Mouse (Mus musculus) limb, embryonic 14.5 days (tissue): ENCODE results near the gene Rpl27. TPM values are rescaled to one million over a fixed set of nuclear protein-coding genes. Genes with fewer than 3 reads are reported as not detected.

Experiments
- ATAC-seq: fragments of 200-750 bp; cut with Nextera tagmentation; 2 replicates; pipeline ENCODE4 v1.8.0; 2017; ENCODE audit warnings: low read depth, moderate number of reproducible peaks, moderate TSS enrichment; ENCODE audit not compliant: low FRiP score
- DNase-seq: peaks from one replicate; pipeline ENCODE4 v3.0.0-alpha.2; 2015; ENCODE audit warnings: low spot score
- H3K27ac ChIP-seq: fragments of 300-500 bp; sonication (generic); replicated peaks from 2 replicates; pipeline ENCODE4 v1.5.1; 2014; ENCODE audit warnings: low read depth, mild to moderate bottlenecking, low read length, moderate library complexity, mixed read lengths
- H3K27me3 ChIP-seq: fragments of 300-500 bp; sonication (generic); 2 replicates; pipeline ENCODE4 v1.6.1; 2014; ENCODE audit warnings: low read length, mixed read lengths; ENCODE audit not compliant: control insufficient read depth, insufficient read depth
- H3K36me3 ChIP-seq: fragments of 300-500 bp; sonication (generic); 2 replicates; pipeline ENCODE4 v1.6.1; 2014; ENCODE audit warnings: mild to moderate bottlenecking, low read length, moderate library complexity, mixed read lengths; ENCODE audit not compliant: control insufficient read depth, insufficient read depth
- H3K4me1 ChIP-seq: fragments of 300-500 bp; sonication (generic); 2 replicates; pipeline ENCODE4 v1.6.1; 2014; ENCODE audit warnings: antibody characterized with exemption, low read length, mixed read lengths; ENCODE audit not compliant: control insufficient read depth, insufficient read depth
- H3K4me2 ChIP-seq: fragments of 300-500 bp; sonication (generic); replicated peaks from 2 replicates; pipeline ENCODE4 v1.6.1; 2014; ENCODE audit warnings: low read depth, mild to moderate bottlenecking, low read length, moderate library complexity; ENCODE audit not compliant: severe bottlenecking
- H3K4me3 ChIP-seq: fragments of 300-500 bp; sonication (generic); replicated peaks from 2 replicates; pipeline ENCODE4 v1.5.1; 2014; ENCODE audit warnings: low read length
- H3K9ac ChIP-seq: fragments of 300-500 bp; sonication (generic); 2 replicates; pipeline ENCODE4 v1.6.1; 2014; ENCODE audit warnings: mild to moderate bottlenecking, low read depth, low read length, moderate library complexity; ENCODE audit not compliant: severe bottlenecking
- H3K9me3 ChIP-seq: fragments of 300-500 bp; sonication (generic); 2 replicates; pipeline ENCODE4 v1.6.1; 2016; ENCODE audit warnings: low read length; ENCODE audit not compliant: control insufficient read depth
- POLR2A ChIP-seq: fragments of 200-500 bp; IDR thresholded peaks from 2 replicates; pipeline ENCODE4 v1.8.0; 2012; ENCODE audit warnings: inconsistent platforms, mild to moderate bottlenecking, moderate library complexity, borderline replicate concordance; ENCODE audit not compliant: insufficient read depth, insufficient read length; ENCODE audit errors: extremely low read depth
- WGBS: fragments of 180-500 bp; shearing (Covaris S2); extraction: QIAGEN DNeasy Blood & Tissue Kit; methylation state at CpG from one replicate; pipeline ENCODE4 v1.1.7; 2014; 5-methylcytosine and 5-hydroxymethylcytosine counted together
- polyA plus RNA-seq, 2 experiments: library from polyadenylated mRNA; depleted of rRNA in 1 of 2; stranded (reverse) in 1 of 2; unstranded in 1 of 2; fragments of >200 nt; fragmentation: Nextera tagmentation in 1 of 2; extraction: Ambion mirVana in 1 of 2; gene quantifications; 2 replicates each; pipeline versions ENCODE4 v1.2.1 to v1.2.3; 2012 to 2014

Rpl27 gene
- polyA plus RNA-seq, 2 experiments = 422 to 1,303 TPM

DNA sequence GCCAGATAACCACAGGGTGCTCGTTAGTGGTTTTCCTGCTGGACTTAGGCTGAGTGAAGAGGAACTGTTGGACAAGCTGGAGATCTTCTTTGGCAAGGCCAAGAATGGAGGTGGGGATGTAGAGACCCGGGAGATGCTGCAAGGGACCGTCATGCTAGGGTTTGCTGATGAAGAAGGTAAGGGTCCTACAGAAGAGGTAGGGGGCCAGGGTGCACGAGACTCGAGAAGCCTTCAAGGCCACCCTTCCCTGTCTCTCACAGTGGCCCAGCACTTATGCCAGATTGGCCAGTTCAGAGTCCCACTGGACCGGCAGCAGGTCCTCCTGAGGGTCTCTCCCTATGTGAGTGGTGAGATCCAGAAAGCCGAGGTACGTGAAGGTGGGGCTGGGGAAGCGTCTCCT, 15.5 kb downstream of the Rpl27 start:
- no peaks in the 10 kb centered on the region for H3K27me3 ChIP-seq
- H3K36me3 ChIP-seq = peaks cover 50% of the 10 kb centered on the region
- ATAC-seq (no peak), DNase-seq (no peak)
- H3K4me3 ChIP-seq = no peak overlapping the region
- H3K9me3 ChIP-seq = no peaks in the 10 kb centered on the region
- no peak overlapping the region for H3K9ac ChIP-seq
- no peaks in the 10 kb centered on the region for H3K4me1 ChIP-seq
- no peak for TF ChIP-seq POLR2A
- no peak overlapping the region for H3K27ac ChIP-seq
- WGBS = 88% methylated on average over 9 of the region's 9 CpGs
- no peak overlapping the region for H3K4me2 ChIP-seq

DNA sequence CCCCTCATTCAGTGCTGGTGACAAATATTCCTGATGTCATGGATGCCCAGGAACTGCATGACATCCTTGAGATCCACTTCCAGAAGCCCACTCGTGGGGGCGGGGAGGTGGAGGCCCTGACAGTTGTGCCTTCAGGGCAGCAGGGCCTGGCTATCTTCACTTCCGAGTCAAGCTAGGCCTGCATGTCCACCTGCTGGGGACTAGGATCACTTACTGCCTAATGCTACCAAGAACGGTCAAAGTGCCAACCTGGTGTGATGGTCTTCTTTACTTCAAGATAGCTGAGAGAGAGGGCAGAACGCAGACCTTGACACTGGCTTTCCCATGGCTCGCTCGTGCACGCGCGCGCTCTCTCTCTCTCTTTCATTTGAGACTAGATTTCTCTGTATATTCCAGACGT, 16.1 kb downstream of the Rpl27 start:
- Histone ChIP-seq H3K27me3 (no peaks in the 10 kb centered on the region), H3K36me3 (peaks cover 50% of the 10 kb centered on the region), H3K9me3 (no peaks in the 10 kb centered on the region), H3K4me3 (no peak overlapping the region), H3K27ac (no peak overlapping the region), H3K4me1 (no peaks in the 10 kb centered on the region), H3K4me2 (no peak overlapping the region), H3K9ac (no peak overlapping the region)
- no peak for ATAC-seq
- TF ChIP-seq POLR2A = no peak
- 84% methylated on average over 12 of the region's 12 CpGs for WGBS
- no peak for DNase-seq

- Histone ChIP-seq H3K36me3 (peaks cover 50% of the 10 kb centered on the region), H3K4me1 (peaks cover 13% of the 10 kb centered on the region), H3K4me3 (no peak overlapping the region), H3K9ac (no peak overlapping the region), H3K9me3 (no peaks in the 10 kb centered on the region), H3K27me3 (no peaks in the 10 kb centered on the region), H3K27ac (no peak overlapping the region), H3K4me2 (no peak overlapping the region)
- WGBS = 44% methylated on average over 4 of the region's 6 CpGs
- TF ChIP-seq POLR2A = no peak
- ATAC-seq (no peak), DNase-seq (no peak)
These were observed 17.6 kb downstream of the Rpl27 start for GRCm38 (mm10) chr11:101459716-101460115.

DNA sequence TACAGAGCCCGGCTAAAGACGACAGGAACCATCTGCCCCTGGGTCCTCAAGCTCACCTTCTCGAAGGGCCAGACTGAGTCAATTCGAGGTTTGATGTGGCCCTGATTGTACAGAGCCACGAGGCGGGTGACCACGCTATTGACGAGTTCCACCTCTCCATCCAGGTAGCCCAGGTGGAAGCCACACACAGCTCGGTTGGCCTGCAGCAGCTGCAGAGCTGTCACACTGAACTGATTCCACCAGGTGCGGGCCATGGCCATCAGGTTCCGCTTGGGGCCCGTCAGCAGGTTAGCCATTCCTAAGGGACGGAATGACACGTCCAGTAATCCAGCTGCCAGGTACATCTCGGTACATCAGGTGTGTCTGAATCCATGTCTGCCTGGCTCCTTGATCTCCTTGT, 18.2 kb downstream of the Rpl27 start:
- DNase-seq = no peak
- 86% methylated on average over 15 of the region's 15 CpGs for WGBS
- no peak overlapping the region for H3K27ac ChIP-seq
- no peak for ATAC-seq
- no peak for TF ChIP-seq POLR2A
- H3K4me2 ChIP-seq = no peak overlapping the region
- H3K4me1 ChIP-seq = peaks cover 17% of the 10 kb centered on the region
- peaks cover 50% of the 10 kb centered on the region for H3K36me3 ChIP-seq
- H3K9me3 ChIP-seq = no peaks in the 10 kb centered on the region
- no peaks in the 10 kb centered on the region for H3K27me3 ChIP-seq
- H3K9ac ChIP-seq = no peak overlapping the region
- H3K4me3 ChIP-seq = no peak overlapping the region

DNA sequence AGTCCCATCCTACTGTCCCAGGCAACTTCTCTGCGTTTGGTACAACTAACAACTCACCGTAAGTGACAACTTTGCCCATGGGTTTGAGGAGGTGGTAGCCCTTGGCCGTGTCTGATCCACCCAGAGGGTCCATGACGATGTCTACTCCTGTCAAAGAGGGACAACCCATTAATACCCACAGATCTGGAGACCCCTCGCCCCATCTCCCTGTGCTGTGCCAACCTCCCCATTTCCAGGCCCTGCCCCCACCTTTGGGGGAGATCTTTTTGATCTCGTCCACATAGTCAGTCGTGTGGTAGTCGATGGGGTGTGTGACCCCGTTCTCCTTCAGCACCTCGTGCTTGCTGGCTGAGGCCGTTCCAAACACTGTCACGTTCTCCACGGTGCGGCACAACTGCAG, 20.0 kb downstream of the Rpl27 start:
- Histone ChIP-seq H3K4me2 (no peak overlapping the region), H3K4me3 (no peak overlapping the region), H3K4me1 (peaks cover 17% of the 10 kb centered on the region), H3K36me3 (peaks cover 46% of the 10 kb centered on the region), H3K27ac (no peak overlapping the region), H3K27me3 (no peaks in the 10 kb centered on the region), H3K9me3 (no peaks in the 10 kb centered on the region), H3K9ac (no peak overlapping the region)
- DNase-seq = no peak
- TF ChIP-seq POLR2A = no peak
- ATAC-seq = no peak
- 85% methylated on average over 14 of the region's 14 CpGs for WGBS

GRCm38 (mm10) chr11:101462583-101463440, 20.7 kb downstream of the Rpl27 start:
- H3K4me1 ChIP-seq = peaks cover 17% of the 10 kb centered on the region
- H3K9me3 ChIP-seq = no peaks in the 10 kb centered on the region
- H3K4me2 ChIP-seq = no peak overlapping the region
- no peak for ATAC-seq
- no peak overlapping the region for H3K27ac ChIP-seq
- no peaks in the 10 kb centered on the region for H3K27me3 ChIP-seq
- no peak overlapping the region for H3K9ac ChIP-seq
- no peak for DNase-seq
- no peak overlapping the region for H3K4me3 ChIP-seq
- 35% methylated on average over 13 of the region's 13 CpGs for WGBS
- peaks cover 46% of the 10 kb centered on the region for H3K36me3 ChIP-seq
- no peak for TF ChIP-seq POLR2A
